Mouse (Mus musculus): ENCODE data around the gene Chn1. TPM values are rescaled to one million over a fixed set of nuclear protein-coding genes. Genes with fewer than 3 reads are reported as not detected.

Chn1 gene
- polyA plus RNA-seq, 1 experiment from 2014 or later = 93.8 TPM

- Histone ChIP-seq H3K9ac (no peak overlapping the region), H3K4me2 (replicated peaks) (no peak overlapping the region), H3K36me3 (no peaks in the 10 kb centered on the region), H3K27ac (no peak overlapping the region), H3K4me1 (no peaks in the 10 kb centered on the region; the same call in 1 of the 2 replicates), H3K4me3 (no peak overlapping the region), H3K27me3 (no peaks in the 10 kb centered on the region; the same call in 1 of the 2 replicates), H3K9me3 (replicated peaks) (no peaks in the 10 kb centered on the region)
- 27% methylated on average over 9 of the region's 9 CpGs for WGBS
- ATAC-seq (ENCODE audit: low FRiP score) = no peak
Measured at GRCm38 (mm10) chr2:73596786-73597185, 178.4 kb downstream of the Chn1 start.

- Histone ChIP-seq H3K27ac (no peak overlapping the region), H3K36me3 (no peaks in the 10 kb centered on the region), H3K27me3 (no peaks in the 10 kb centered on the region; the same call in 1 of the 2 replicates), H3K4me3 (no peak overlapping the region), H3K4me2 (replicated peaks) (no peak overlapping the region), H3K4me1 (no peaks in the 10 kb centered on the region; the same call in 1 of the 2 replicates), H3K9ac (no peak overlapping the region), H3K9me3 (replicated peaks) (no peaks in the 10 kb centered on the region)
- 71% methylated on average over 5 of the region's 5 CpGs for WGBS
- no peak for ATAC-seq (ENCODE audit: low FRiP score)
Measured at GRCm38 (mm10) chr2:73596326-73596725, 178.8 kb downstream of the Chn1 start.

GRCm38 (mm10) chr2:73593101-73593439, 182.1 kb downstream of the Chn1 start:
- peaks cover 13% of the 10 kb centered on the region for H3K4me1 ChIP-seq
- H3K27me3 ChIP-seq = no peaks in the 10 kb centered on the region; the same call in 1 of the 2 replicates
- H3K4me2 ChIP-seq (replicated peaks) = no peak overlapping the region
- H3K36me3 ChIP-seq = no peaks in the 10 kb centered on the region
- 66% methylated on average over 2 of the region's 2 CpGs for WGBS
- H3K9me3 ChIP-seq (replicated peaks) = no peaks in the 10 kb centered on the region
- no peak for ATAC-seq (ENCODE audit: low FRiP score)
- H3K4me3 ChIP-seq = no peak overlapping the region
- no peak overlapping the region for H3K27ac ChIP-seq
- no peak overlapping the region for H3K9ac ChIP-seq

GRCm38 (mm10) chr2:73592231-73593100, 182.7 kb downstream of the Chn1 start:
- Histone ChIP-seq H3K27me3 (no peaks in the 10 kb centered on the region; the same call in 1 of the 2 replicates), H3K36me3 (no peaks in the 10 kb centered on the region), H3K9ac (no peak overlapping the region), H3K9me3 (replicated peaks) (no peaks in the 10 kb centered on the region), H3K4me3 (no peak overlapping the region), H3K27ac (no peak overlapping the region), H3K4me2 (replicated peaks) (no peak overlapping the region), H3K4me1 (peaks cover 13% of the 10 kb centered on the region)
- 83% methylated on average over 14 of the region's 14 CpGs for WGBS
- ATAC-seq (ENCODE audit: low FRiP score) = no peak

GRCm38 (mm10) chr2:73591246-73591645, 183.9 kb downstream of the Chn1 start:
- H3K27ac ChIP-seq = no peak overlapping the region
- 53% methylated on average over 6 of the region's 6 CpGs for WGBS
- H3K27me3 ChIP-seq = no peaks in the 10 kb centered on the region
- peaks cover 13% of the 10 kb centered on the region for H3K4me1 ChIP-seq
- no peak for ATAC-seq (ENCODE audit: low FRiP score)
- no peaks in the 10 kb centered on the region for H3K36me3 ChIP-seq
- no peak overlapping the region for H3K9ac ChIP-seq
- H3K4me3 ChIP-seq = no peak overlapping the region
- H3K4me2 ChIP-seq (replicated peaks) = no peak overlapping the region
- H3K9me3 ChIP-seq (replicated peaks) = no peaks in the 10 kb centered on the region

- Histone ChIP-seq H3K4me1 (peaks cover 18% of the 10 kb centered on the region), H3K27ac (no peak overlapping the region)
- WGBS = 11% methylated on average over 12 of the region's 12 CpGs
Measured at GRCm38 (mm10) chr2:73590106-73590505, 185.0 kb downstream of the Chn1 start.

GRCm38 (mm10) chr2:73588951-73589350, 186.2 kb downstream of the Chn1 start:
- ATAC-seq (ENCODE audit: low FRiP score) = no peak
- H3K27ac ChIP-seq = no peak overlapping the region
- no peak overlapping the region for H3K9ac ChIP-seq
- H3K4me1 ChIP-seq = peaks cover 22% of the 10 kb centered on the region
- H3K4me2 ChIP-seq (replicated peaks) = no peak overlapping the region
- no peaks in the 10 kb centered on the region; the same call in 1 of the 2 replicates for H3K27me3 ChIP-seq
- 47% methylated on average over 2 of the region's 2 CpGs for WGBS
- no peak overlapping the region for H3K4me3 ChIP-seq
- no peaks in the 10 kb centered on the region for H3K36me3 ChIP-seq
- no peaks in the 10 kb centered on the region for H3K9me3 ChIP-seq (replicated peaks)

More at GRCm38 (mm10) chr2:73590106-73590505, 185.0 kb downstream of the Chn1 start:
- peak overlapping the region; percentile 2; the same call in 1 of the 2 replicates for H3K4me3 ChIP-seq
- no peaks in the 10 kb centered on the region for H3K27me3 ChIP-seq
- ATAC-seq (ENCODE audit: low FRiP score) = no peak
- no peak overlapping the region for H3K9ac ChIP-seq
- no peaks in the 10 kb centered on the region for H3K36me3 ChIP-seq
- peak overlapping the region; percentile 39 for H3K4me2 ChIP-seq (replicated peaks)
- H3K9me3 ChIP-seq (replicated peaks) = no peaks in the 10 kb centered on the region

- Histone ChIP-seq H3K27me3 (peaks cover 4% of the 10 kb centered on the region), H3K4me1 (peaks cover 22% of the 10 kb centered on the region), H3K4me3 (no peak overlapping the region), H3K4me2 (replicated peaks) (no peak overlapping the region), H3K36me3 (no peaks in the 10 kb centered on the region), H3K9me3 (replicated peaks) (no peaks in the 10 kb centered on the region), H3K27ac (no peak overlapping the region), H3K9ac (no peak overlapping the region)
- 57% methylated on average over 4 of the region's 4 CpGs for WGBS
- ATAC-seq (ENCODE audit: low FRiP score) = no peak
Measured at GRCm38 (mm10) chr2:73587109-73587506, 188.0 kb downstream of the Chn1 start.

GRCm38 (mm10) chr2:73586392-73587108, 188.6 kb downstream of the Chn1 start:
- Histone ChIP-seq H3K27me3 (peaks cover 4% of the 10 kb centered on the region), H3K4me2 (replicated peaks) (no peak overlapping the region), H3K27ac (no peak overlapping the region), H3K4me1 (peaks cover 22% of the 10 kb centered on the region), H3K9me3 (replicated peaks) (no peaks in the 10 kb centered on the region), H3K4me3 (no peak overlapping the region), H3K9ac (no peak overlapping the region), H3K36me3 (no peaks in the 10 kb centered on the region)
- ATAC-seq (ENCODE audit: low FRiP score) = no peak
- WGBS = 45% methylated on average over 10 of the region's 10 CpGs

GRCm38 (mm10) chr2:73585347-73585831, 189.8 kb downstream of the Chn1 start:
- peak; percentile 29 for ATAC-seq (ENCODE audit: low FRiP score)
- peak overlapping the region; percentile 35 for H3K4me3 ChIP-seq
- no peaks in the 10 kb centered on the region for H3K36me3 ChIP-seq
- 20% methylated on average over 12 of the region's 12 CpGs for WGBS
- H3K9ac ChIP-seq = peak overlapping the region; percentile 49; the same call in 1 of the 2 replicates
- peaks cover 17% of the 10 kb centered on the region for H3K4me1 ChIP-seq
- no peaks in the 10 kb centered on the region for H3K9me3 ChIP-seq (replicated peaks)
- H3K4me2 ChIP-seq (replicated peaks) = peak overlapping the region; percentile 63
- H3K27ac ChIP-seq = no peak overlapping the region
- H3K27me3 ChIP-seq = peaks cover 4% of the 10 kb centered on the region

GRCm38 (mm10) chr2:73584645-73585346, 190.3 kb downstream of the Chn1 start:
- Histone ChIP-seq H3K9me3 (replicated peaks) (no peaks in the 10 kb centered on the region), H3K27me3 (peaks cover 4% of the 10 kb centered on the region), H3K9ac (peak overlapping the region; percentile 49), H3K4me3 (peak overlapping the region; percentile 35), H3K27ac (no peak overlapping the region), H3K4me2 (replicated peaks) (peak overlapping the region; percentile 63), H3K4me1 (peaks cover 12% of the 10 kb centered on the region), H3K36me3 (no peaks in the 10 kb centered on the region)
- peak; percentile 76 for ATAC-seq (ENCODE audit: low FRiP score)
- WGBS = 3% methylated on average over 18 of the region's 18 CpGs

- WGBS = 91% methylated on average over 5 of the region's 5 CpGs
- H3K27me3 ChIP-seq = peaks cover 5% of the 10 kb centered on the region
Measured at GRCm38 (mm10) chr2:73580720-73581119, 194.4 kb downstream of the Chn1 start.

More at GRCm38 (mm10) chr2:73580720-73581119, 194.4 kb downstream of the Chn1 start:
- Histone ChIP-seq H3K36me3 (no peaks in the 10 kb centered on the region), H3K4me3 (no peak overlapping the region), H3K27ac (no peak overlapping the region), H3K9me3 (replicated peaks) (no peaks in the 10 kb centered on the region), H3K4me2 (replicated peaks) (no peak overlapping the region), H3K9ac (no peak overlapping the region), H3K4me1 (peaks cover 10% of the 10 kb centered on the region)
- ATAC-seq (ENCODE audit: low FRiP score) = no peak

All from hindbrain, embryonic 12.5 days (tissue).